Mouse (Mus musculus) cortical plate, adult 2 months (tissue): ENCODE results near the gene Ly6g6f.

Experiments used
- CTCF ChIP-seq: fragments of 200-500 bp; IDR thresholded peaks from 2 replicates; pipeline ENCODE4 v1.5.1; 2011; ENCODE audit warnings: mild to moderate bottlenecking, control low read depth, low read length; ENCODE audit not compliant: insufficient read depth; ENCODE audit errors: extremely low read depth
- POLR2A ChIP-seq: fragments of 200-500 bp; IDR thresholded peaks from 2 replicates; pipeline ENCODE4 v1.6.1; 2011; ENCODE audit warnings: mild to moderate bottlenecking, low read length, control low read depth; ENCODE audit not compliant: insufficient read depth; ENCODE audit errors: extremely low read depth

GRCm38 (mm10) chr17:35058316-35058715 lies 27.1 kb downstream of the Ly6g6f start:
- TF ChIP-seq CTCF (no peak), POLR2A (no peak)
